Mouse (Mus musculus) forebrain, embryonic 12.5 days (tissue): ENCODE measurements around the gene Chat. TPM values are rescaled to one million over a fixed set of nuclear protein-coding genes. Genes with fewer than 3 reads are reported as not detected.
"Not testable (repeated sequence)": the region's sequence is repeated elsewhere in the genome, so short reads cannot be mapped to it uniquely, and the experiment has no call there.

Source experiments
- ATAC-seq: fragments of 200-750 bp; cut with Nextera tagmentation; 2 replicates; pipeline ENCODE4 v1.8.0; 2017; ENCODE audit warnings: moderate TSS enrichment; ENCODE audit not compliant: low FRiP score
- H3K27ac ChIP-seq: fragments of 300-500 bp; sonication (generic); 2 replicates; pipeline ENCODE4 v1.5.1; 2016; ENCODE audit warnings: mild to moderate bottlenecking
- H3K27me3 ChIP-seq: fragments of 300-500 bp; sonication (generic); 2 replicates; pipeline ENCODE4 v1.6.1; 2016; ENCODE audit warnings: mild to moderate bottlenecking
- H3K36me3 ChIP-seq: fragments of 300-500 bp; sonication (generic); replicated peaks from 2 replicates; pipeline ENCODE4 v1.6.1; 2016; ENCODE audit warnings: mild to moderate bottlenecking
- H3K4me1 ChIP-seq: fragments of 300-500 bp; sonication (generic); 2 replicates; pipeline ENCODE4 v1.6.1; 2016
- H3K4me2 ChIP-seq: fragments of 300-500 bp; sonication (generic); 2 replicates; pipeline ENCODE4 v1.6.1; 2016; ENCODE audit warnings: mild to moderate bottlenecking, moderate library complexity
- H3K4me3 ChIP-seq: fragments of 300-500 bp; sonication (generic); replicated peaks from 2 replicates; pipeline ENCODE4 v1.5.1; 2016; ENCODE audit warnings: mild to moderate bottlenecking
- H3K9ac ChIP-seq: fragments of 300-500 bp; sonication (generic); 2 replicates; pipeline ENCODE4 v1.6.1; 2016; ENCODE audit warnings: mild to moderate bottlenecking
- H3K9me3 ChIP-seq: fragments of 300-500 bp; sonication (generic); 2 replicates; pipeline ENCODE4 v1.6.1; 2016
- WGBS: fragments of 180-500 bp; shearing (Covaris S2); methylation state at CpG from one replicate; pipeline ENCODE4 v1.1.7; 2016; 5-methylcytosine and 5-hydroxymethylcytosine counted together
- polyA plus RNA-seq: library from polyadenylated mRNA; unstranded; fragments of >200 nt; fragmentation: Nextera tagmentation; extraction: Ambion mirVana; gene quantifications from 2 replicates; pipeline ENCODE4 v1.2.1, GENCODE M21; 2016

Chat gene
- polyA plus RNA-seq, 1 experiment from 2014 or later, result 0.08 TPM

- H3K4me1 ChIP-seq, result peaks cover 18% of the 10 kb centered on the region
- H3K9me3 ChIP-seq, result no peaks in the 10 kb centered on the region
- H3K9ac ChIP-seq, result no peak overlapping the region
- peak overlapping the region; percentile 27; the same call in 1 of the 2 replicates for H3K27ac ChIP-seq
- H3K27me3 ChIP-seq, result peaks cover 13% of the 10 kb centered on the region; the same call in 1 of the 2 replicates
- WGBS, result 29% methylated on average over 3 of the region's 3 CpGs
- H3K4me2 ChIP-seq, result no peak overlapping the region
- peak; percentile 73 for ATAC-seq
- H3K4me3 ChIP-seq, result no peak overlapping the region
- no peaks in the 10 kb centered on the region for H3K36me3 ChIP-seq
Observed at GRCm38 (mm10) chr14:32439744-32440143, 26.0 kb downstream of the Chat start.

DNA sequence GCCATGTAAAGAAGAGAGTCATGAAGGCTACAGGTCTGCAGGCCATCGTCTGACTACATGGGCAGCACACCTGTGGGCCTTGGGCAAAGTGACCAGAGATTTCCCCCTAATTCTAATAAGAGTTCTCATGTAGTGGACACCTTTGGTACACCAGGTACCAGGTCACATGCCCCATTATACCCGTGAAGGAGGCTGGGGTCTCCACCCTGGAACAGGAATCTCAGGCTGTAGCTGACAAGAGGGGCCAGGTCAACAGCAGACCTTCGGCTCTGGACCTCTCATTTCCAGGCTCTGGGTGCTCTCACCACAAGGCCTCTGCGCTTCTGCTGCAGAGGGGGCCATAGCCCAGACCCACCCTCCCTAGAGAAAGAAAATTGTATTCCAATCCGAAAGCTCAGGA lies 26.5 kb downstream of the Chat start:
- Histone ChIP-seq H3K4me2 (no peak overlapping the region), H3K4me1 (peaks cover 18% of the 10 kb centered on the region), H3K36me3 (no peaks in the 10 kb centered on the region), H3K27me3 (peaks cover 13% of the 10 kb centered on the region; the same call in 1 of the 2 replicates), H3K9ac (no peak overlapping the region), H3K9me3 (no peaks in the 10 kb centered on the region), H3K4me3 (no peak overlapping the region), H3K27ac (no peak overlapping the region)
- ATAC-seq, result peak; percentile 27; the same call in 1 of the 2 replicates
- 76% methylated on average over 5 of the region's 5 CpGs for WGBS

GRCm38 (mm10) chr14:32437352-32437793 lies 28.4 kb downstream of the Chat start:
- H3K9ac ChIP-seq, result no peak overlapping the region
- H3K27me3 ChIP-seq, result peaks cover 8% of the 10 kb centered on the region; the same call in 1 of the 2 replicates
- WGBS, result 44% methylated on average over 5 of the region's 5 CpGs
- no peak overlapping the region for H3K4me2 ChIP-seq
- peaks cover 12% of the 10 kb centered on the region; the same call in 1 of the 2 replicates for H3K4me1 ChIP-seq
- 0 out of 2 replicates have a peak, but pooled peaks have one; percentile 53 for ATAC-seq
- H3K27ac ChIP-seq, result no peak overlapping the region
- H3K4me3 ChIP-seq, result no peak overlapping the region
- no peaks in the 10 kb centered on the region for H3K36me3 ChIP-seq
- no peaks in the 10 kb centered on the region for H3K9me3 ChIP-seq

- H3K36me3 ChIP-seq, result no peaks in the 10 kb centered on the region
- H3K4me3 ChIP-seq, result no peak overlapping the region
- H3K4me2 ChIP-seq, result no peak overlapping the region
- peaks cover 7% of the 10 kb centered on the region; the same call in 1 of the 2 replicates for H3K27me3 ChIP-seq
- peaks cover 7% of the 10 kb centered on the region for H3K4me1 ChIP-seq
- WGBS, result 24% methylated on average over 8 of the region's 8 CpGs
- H3K9me3 ChIP-seq, result no peaks in the 10 kb centered on the region
- ATAC-seq, result 0 out of 2 replicates have a peak, but pooled peaks have one; percentile 27
- H3K27ac ChIP-seq, result 0 out of 2 replicates have a peak overlapping the region, but pooled peaks have one; percentile 6
- H3K9ac ChIP-seq, result no peak overlapping the region
Observed at GRCm38 (mm10) chr14:32429030-32429602, 36.7 kb downstream of the Chat start.

GRCm38 (mm10) chr14:32423946-32424345 lies 41.8 kb downstream of the Chat start:
- no peak overlapping the region for H3K9ac ChIP-seq
- no peak overlapping the region for H3K4me3 ChIP-seq
- WGBS, result 87% methylated on average over 7 of the region's 7 CpGs
- H3K36me3 ChIP-seq, result no peaks in the 10 kb centered on the region
- no peak for ATAC-seq
- H3K27me3 ChIP-seq, result peaks cover 3% of the 10 kb centered on the region; the same call in 1 of the 2 replicates
- peaks cover 2% of the 10 kb centered on the region; the same call in 1 of the 2 replicates for H3K4me1 ChIP-seq
- H3K9me3 ChIP-seq, result no peaks in the 10 kb centered on the region
- H3K27ac ChIP-seq, result no peak overlapping the region
- no peak overlapping the region for H3K4me2 ChIP-seq

DNA sequence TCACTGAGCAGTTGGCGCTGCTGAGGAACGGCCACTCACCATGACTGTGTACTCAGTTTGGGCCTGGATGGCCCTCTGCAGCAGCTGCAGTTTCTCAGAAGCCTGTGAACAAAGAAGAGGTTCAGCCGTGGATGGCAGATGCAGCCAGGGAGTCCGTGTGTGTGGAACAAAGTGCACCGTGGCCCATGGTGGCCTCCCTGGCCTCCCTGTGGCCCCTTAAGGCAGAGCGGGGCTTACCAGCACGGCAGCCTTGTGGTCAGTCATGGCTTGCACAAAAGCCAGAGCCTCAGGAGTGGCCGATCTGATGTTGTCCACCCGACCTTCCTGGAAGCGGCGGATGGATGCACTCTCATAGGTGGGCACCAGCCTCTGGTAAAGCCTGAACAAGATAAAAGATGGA lies 47.0 kb downstream of the Chat start:
- Histone ChIP-seq H3K27me3 (no peaks in the 10 kb centered on the region), H3K4me2 (no peak overlapping the region), H3K27ac (no peak overlapping the region), H3K4me1 (no peaks in the 10 kb centered on the region), H3K4me3 (no peak overlapping the region), H3K9ac (no peak overlapping the region), H3K9me3 (peaks cover 5% of the 10 kb centered on the region; the same call in 1 of the 2 replicates), H3K36me3 (no peaks in the 10 kb centered on the region)
- WGBS, result 81% methylated on average over 11 of the region's 11 CpGs
- no peak for ATAC-seq

GRCm38 (mm10) chr14:32412075-32412474 lies 53.7 kb downstream of the Chat start:
- Histone ChIP-seq H3K27me3 (no peaks in the 10 kb centered on the region; the same call in 1 of the 2 replicates), H3K27ac (no peak overlapping the region), H3K4me3 (no peak overlapping the region), H3K4me2 (no peak overlapping the region), H3K9me3 (peaks cover 1% of the 10 kb centered on the region; the same call in 1 of the 2 replicates), H3K36me3 (no peaks in the 10 kb centered on the region), H3K4me1 (no peaks in the 10 kb centered on the region), H3K9ac (no peak overlapping the region)
- no peak for ATAC-seq
- 82% methylated on average over 5 of the region's 5 CpGs for WGBS

DNA sequence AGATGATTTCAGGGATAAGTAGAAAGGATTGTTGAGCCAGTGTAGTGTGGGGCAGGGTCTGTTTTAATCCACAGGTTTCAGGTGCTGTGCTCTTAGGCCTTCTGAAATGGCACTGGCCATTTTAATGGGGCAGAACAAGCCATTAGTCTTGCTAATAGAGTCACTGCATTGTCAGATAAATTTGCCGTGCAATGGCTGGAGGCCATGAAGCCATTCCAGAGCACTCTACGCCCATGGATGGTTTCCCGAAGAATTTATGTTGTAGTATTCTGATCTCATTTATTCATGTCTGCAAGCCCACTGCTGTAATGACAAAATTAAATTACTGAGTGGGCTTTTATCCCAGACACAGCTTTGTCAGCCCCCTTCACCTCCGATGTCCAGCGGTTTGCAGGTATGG lies 55.7 kb downstream of the Chat start:
- no peak overlapping the region for H3K4me3 ChIP-seq
- no peak overlapping the region for H3K27ac ChIP-seq
- WGBS, result 92% methylated on average over 5 of the region's 5 CpGs
- H3K4me2 ChIP-seq, result no peak overlapping the region
- no peaks in the 10 kb centered on the region for H3K9me3 ChIP-seq
- H3K27me3 ChIP-seq, result no peaks in the 10 kb centered on the region; the same call in 1 of the 2 replicates
- no peak for ATAC-seq
- H3K9ac ChIP-seq, result no peak overlapping the region
- no peaks in the 10 kb centered on the region for H3K36me3 ChIP-seq
- H3K4me1 ChIP-seq, result no peaks in the 10 kb centered on the region

- not testable (repeated sequence) for H3K4me3 ChIP-seq, H3K27me3 ChIP-seq, ATAC-seq, H3K36me3 ChIP-seq, H3K9me3 ChIP-seq, H3K4me1 ChIP-seq, H3K4me2 ChIP-seq, H3K27ac ChIP-seq, H3K9ac ChIP-seq
- 67% methylated on average over 1 of the region's 1 CpGs for WGBS
Observed at GRCm38 (mm10) chr14:32405399-32405798, 60.4 kb downstream of the Chat start.

DNA sequence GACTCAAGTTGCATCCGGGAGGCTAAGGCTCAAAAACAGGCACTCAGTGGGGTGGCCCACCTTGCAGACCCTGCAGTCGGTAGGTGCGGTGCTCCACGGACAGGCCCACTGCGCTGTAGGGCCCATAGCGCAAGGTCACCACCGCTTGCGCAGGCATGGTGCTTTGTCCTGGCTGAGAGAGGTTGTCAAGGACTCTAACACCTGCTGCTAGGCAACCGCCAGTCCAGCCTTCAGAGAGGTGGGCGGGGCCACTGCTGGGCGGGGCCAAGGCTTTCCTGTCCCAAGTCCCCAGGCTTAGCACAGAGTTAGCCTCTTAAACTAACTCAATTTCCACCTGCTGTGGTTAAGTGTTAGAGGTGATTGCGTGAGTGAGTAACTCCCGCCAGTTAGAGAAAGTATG lies 77.6 kb downstream of the Chat start, which contains the start of gene 1700024G13Rik:
Gene 1700024G13Rik, minus strand, starts transcription at position 196 of the 400 bp plus-strand sequence.
- H3K36me3 ChIP-seq, result no peaks in the 10 kb centered on the region
- no peak within 1 kb of the TSS for H3K4me3 ChIP-seq
- peak within 1 kb of the TSS; percentile 41 for H3K4me2 ChIP-seq
- H3K9me3 ChIP-seq, result no peaks in the 10 kb centered on the region
- peaks cover 37% of the 10 kb centered on the region for H3K27me3 ChIP-seq
- peaks cover 10% of the 10 kb centered on the region for H3K4me1 ChIP-seq
- no peak within 1 kb of the TSS for H3K9ac ChIP-seq
- peak; percentile 88 for ATAC-seq
- no peak within 1 kb of the TSS for H3K27ac ChIP-seq
- WGBS, result 2% methylated on average over 13 of the region's 13 CpGs

GRCm38 (mm10) chr14:32381619-32382018 lies 84.2 kb downstream of the Chat start:
- Histone ChIP-seq H3K4me1 (peaks cover 21% of the 10 kb centered on the region; the same call in 1 of the 2 replicates), H3K27ac (no peak overlapping the region), H3K27me3 (peaks cover 76% of the 10 kb centered on the region), H3K9me3 (no peaks in the 10 kb centered on the region), H3K9ac (no peak overlapping the region), H3K4me2 (no peak overlapping the region), H3K4me3 (no peak overlapping the region), H3K36me3 (no peaks in the 10 kb centered on the region)
- no peak for ATAC-seq
- 52% methylated on average over 15 of the region's 15 CpGs for WGBS

DNA sequence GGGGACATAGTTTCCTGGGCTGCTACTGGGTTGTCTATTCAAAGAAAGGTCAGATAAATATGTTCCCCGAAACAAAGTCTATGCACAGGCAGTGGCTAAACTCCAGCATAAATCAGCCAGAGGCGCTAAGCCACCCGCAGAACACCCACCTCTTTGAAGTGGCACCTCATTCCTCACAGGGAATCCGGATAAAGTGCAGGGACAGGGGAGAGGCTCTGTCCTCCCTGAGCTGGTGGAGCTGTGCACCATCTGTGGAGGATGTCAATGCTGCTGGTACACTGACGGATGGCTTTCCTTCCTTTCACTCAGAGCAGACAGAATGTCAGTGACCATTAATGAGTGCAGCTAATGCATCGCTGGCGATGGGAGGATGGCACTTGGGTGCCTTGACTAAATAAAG lies 84.7 kb downstream of the Chat start:
- no peak overlapping the region for H3K9ac ChIP-seq
- H3K27me3 ChIP-seq, result peaks cover 75% of the 10 kb centered on the region
- no peaks in the 10 kb centered on the region for H3K36me3 ChIP-seq
- no peak overlapping the region for H3K4me3 ChIP-seq
- no peaks in the 10 kb centered on the region for H3K9me3 ChIP-seq
- ATAC-seq, result no peak
- H3K27ac ChIP-seq, result no peak overlapping the region
- H3K4me1 ChIP-seq, result peaks cover 21% of the 10 kb centered on the region; the same call in 1 of the 2 replicates
- WGBS, result 30% methylated on average over 7 of the region's 7 CpGs
- no peak overlapping the region for H3K4me2 ChIP-seq

- peaks cover 69% of the 10 kb centered on the region for H3K27me3 ChIP-seq
- H3K27ac ChIP-seq, result no peak overlapping the region
- no peaks in the 10 kb centered on the region for H3K36me3 ChIP-seq
- no peak overlapping the region for H3K9ac ChIP-seq
- H3K9me3 ChIP-seq, result no peaks in the 10 kb centered on the region
- WGBS, result 11% methylated on average over 3 of the region's 3 CpGs
- no peak for ATAC-seq
- peak overlapping the region; percentile 48; the same call in 1 of the 2 replicates for H3K4me2 ChIP-seq
- H3K4me1 ChIP-seq, result peaks cover 21% of the 10 kb centered on the region; the same call in 1 of the 2 replicates
- no peak overlapping the region for H3K4me3 ChIP-seq
Observed at GRCm38 (mm10) chr14:32380099-32380480, 85.7 kb downstream of the Chat start.
